Mouse (Mus musculus) hindbrain, embryonic 14.5 days (tissue): ENCODE measurements around the gene Hoxa5. TPM values are rescaled to one million over a fixed set of nuclear protein-coding genes. Genes with fewer than 3 reads are reported as not detected.
A peak's percentile ranks its signal among the peaks of the same experiment; 100 is the strongest.

Source experiments
- ATAC-seq: fragments of 200-750 bp; cut with Nextera tagmentation; 2 replicates; pipeline ENCODE4 v1.8.0; 2017; ENCODE audit warnings: moderate number of reproducible peaks, mild to moderate bottlenecking, moderate TSS enrichment, moderate library complexity; ENCODE audit not compliant: low FRiP score
- DNase-seq: peaks from one replicate; pipeline ENCODE4 v3.0.0-alpha.2; 2015; ENCODE audit warnings: low spot score
- H3K27ac ChIP-seq: fragments of 300-500 bp; sonication (generic); 2 replicates; pipeline ENCODE4 v1.5.1; 2014; ENCODE audit warnings: mild to moderate bottlenecking, moderate library complexity
- H3K27me3 ChIP-seq: fragments of 300-500 bp; sonication (generic); 2 replicates; pipeline ENCODE4 v1.6.1; 2014; ENCODE audit warnings: mild to moderate bottlenecking, low read length, mixed read lengths; ENCODE audit not compliant: control insufficient read depth, insufficient read depth
- H3K36me3 ChIP-seq: fragments of 300-500 bp; sonication (generic); replicated peaks from 2 replicates; pipeline ENCODE4 v1.6.1; 2014; ENCODE audit not compliant: control insufficient read depth, insufficient read depth
- H3K4me1 ChIP-seq: fragments of 300-500 bp; sonication (generic); replicated peaks from 2 replicates; pipeline ENCODE4 v1.6.1; 2014; ENCODE audit warnings: antibody characterized with exemption, low read length, mixed read lengths; ENCODE audit not compliant: control insufficient read depth, insufficient read depth
- H3K4me2 ChIP-seq: fragments of 300-500 bp; sonication (generic); replicated peaks from 2 replicates; pipeline ENCODE4 v1.6.1; 2014; ENCODE audit warnings: mild to moderate bottlenecking, moderate library complexity
- H3K4me3 ChIP-seq: fragments of 300-500 bp; sonication (generic); replicated peaks from 2 replicates; pipeline ENCODE4 v1.5.1; 2014; ENCODE audit warnings: mild to moderate bottlenecking, low read length
- H3K9ac ChIP-seq: fragments of 300-500 bp; sonication (generic); 2 replicates; pipeline ENCODE4 v1.6.1; 2014
- H3K9me3 ChIP-seq: fragments of 300-500 bp; sonication (generic); 2 replicates; pipeline ENCODE4 v1.6.1; 2016; ENCODE audit warnings: low read length; ENCODE audit not compliant: control insufficient read depth
- WGBS: fragments of 180-500 bp; shearing (Covaris S2); extraction: QIAGEN DNeasy Blood & Tissue Kit; methylation state at CpG from one replicate; pipeline ENCODE4 v1.1.7; 2014; 5-methylcytosine and 5-hydroxymethylcytosine counted together
- polyA plus RNA-seq: library from polyadenylated mRNA; unstranded; fragments of >200 nt; fragmentation: Nextera tagmentation; extraction: Ambion mirVana; gene quantifications from 2 replicates; pipeline ENCODE4 v1.2.1, GENCODE M21; 2014

Hoxa5 gene
- polyA plus RNA-seq, 1 experiment from 2014 or later = 180 TPM

- peak within 1 kb of the TSS; percentile 63 for H3K4me2 ChIP-seq
- peaks cover 100% of the 10 kb centered on the region for H3K27me3 ChIP-seq
- H3K9me3 ChIP-seq = no peaks in the 10 kb centered on the region
- 0 out of 2 replicates have a peak, but pooled peaks cover 4% of the 10 kb centered on the region for H3K4me1 ChIP-seq
- 1% methylated on average over 46 of the region's 46 CpGs for WGBS
- peak within 1 kb of the TSS; percentile 32 for H3K9ac ChIP-seq
- DNase-seq (peak; percentile 92), ATAC-seq (peak; percentile 67)
- H3K4me3 ChIP-seq = peak within 1 kb of the TSS; percentile 37
- no peaks in the 10 kb centered on the region for H3K36me3 ChIP-seq
- H3K27ac ChIP-seq = no peak within 1 kb of the TSS
Measured at GRCm38 (mm10) chr6:52221337-52221992, 17.1 kb upstream of the Hoxa5 start, which contains the start of gene Hoxa7. TSS of gene Hoxa7 (minus strand) at chr6:52221854.

GRCm38 (mm10) chr6:52220865-52221310 is 16.5 kb upstream of the Hoxa5 start:
- ATAC-seq (no peak), DNase-seq (no peak)
- Histone ChIP-seq H3K4me1 (0 out of 2 replicates have a peak, but pooled peaks cover 4% of the 10 kb centered on the region), H3K9me3 (no peaks in the 10 kb centered on the region), H3K4me2 (peak overlapping the region; percentile 63), H3K27ac (no peak overlapping the region), H3K27me3 (peaks cover 100% of the 10 kb centered on the region), H3K36me3 (no peaks in the 10 kb centered on the region), H3K4me3 (peak overlapping the region; percentile 37), H3K9ac (no peak overlapping the region)
- 4% methylated on average over 12 of the region's 12 CpGs for WGBS

- H3K9ac ChIP-seq = no peak overlapping the region
- H3K36me3 ChIP-seq = no peaks in the 10 kb centered on the region
- H3K27me3 ChIP-seq = peaks cover 100% of the 10 kb centered on the region
- H3K4me3 ChIP-seq = no peak overlapping the region
- WGBS = 15% methylated on average over 32 of the region's 32 CpGs
- no peaks in the 10 kb centered on the region for H3K9me3 ChIP-seq
- H3K4me2 ChIP-seq = no peak overlapping the region
- DNase-seq = no peak
- H3K4me1 ChIP-seq = 0 out of 2 replicates have a peak, but pooled peaks cover 4% of the 10 kb centered on the region
- no peak overlapping the region for H3K27ac ChIP-seq
- ATAC-seq = no peak
Measured at GRCm38 (mm10) chr6:52220003-52220864, 15.8 kb upstream of the Hoxa5 start.

GRCm38 (mm10) chr6:52219234-52219942 is 15.0 kb upstream of the Hoxa5 start:
- Histone ChIP-seq H3K36me3 (no peaks in the 10 kb centered on the region), H3K9ac (no peak overlapping the region), H3K4me2 (no peak overlapping the region), H3K9me3 (no peaks in the 10 kb centered on the region), H3K27me3 (peaks cover 100% of the 10 kb centered on the region), H3K27ac (no peak overlapping the region), H3K4me1 (0 out of 2 replicates have a peak, but pooled peaks cover 4% of the 10 kb centered on the region), H3K4me3 (no peak overlapping the region)
- no peak for ATAC-seq
- no peak for DNase-seq
- WGBS = 22% methylated on average over 9 of the region's 9 CpGs

- DNase-seq (no peak), ATAC-seq (no peak)
- Histone ChIP-seq H3K36me3 (no peaks in the 10 kb centered on the region), H3K4me3 (no peak overlapping the region), H3K4me2 (no peak overlapping the region), H3K27ac (no peak overlapping the region), H3K9me3 (no peaks in the 10 kb centered on the region), H3K27me3 (peaks cover 100% of the 10 kb centered on the region), H3K9ac (no peak overlapping the region), H3K4me1 (0 out of 2 replicates have a peak, but pooled peaks cover 4% of the 10 kb centered on the region)
- 7% methylated on average over 14 of the region's 14 CpGs for WGBS
Measured at GRCm38 (mm10) chr6:52218643-52219215, 14.3 kb upstream of the Hoxa5 start.

- 5% methylated on average over 23 of the region's 23 CpGs for WGBS
- Histone ChIP-seq H3K4me2 (peak overlapping the region; percentile 33; the same call in 1 of the 2 replicates), H3K27me3 (peaks cover 100% of the 10 kb centered on the region), H3K36me3 (no peaks in the 10 kb centered on the region), H3K27ac (no peak overlapping the region), H3K9me3 (no peaks in the 10 kb centered on the region), H3K4me3 (peak overlapping the region; percentile 22; the same call in 1 of the 2 replicates), H3K9ac (no peak overlapping the region), H3K4me1 (0 out of 2 replicates have a peak, but pooled peaks cover 4% of the 10 kb centered on the region)
- ATAC-seq = no peak
- DNase-seq = no peak
Measured at GRCm38 (mm10) chr6:52217895-52218642, 13.7 kb upstream of the Hoxa5 start.

- Histone ChIP-seq H3K4me2 (peak overlapping the region; percentile 33), H3K9me3 (no peaks in the 10 kb centered on the region), H3K4me1 (0 out of 2 replicates have a peak, but pooled peaks cover 4% of the 10 kb centered on the region), H3K36me3 (no peaks in the 10 kb centered on the region), H3K9ac (no peak overlapping the region), H3K27me3 (peaks cover 100% of the 10 kb centered on the region), H3K4me3 (peak overlapping the region; percentile 22), H3K27ac (no peak overlapping the region)
- ATAC-seq (no peak), DNase-seq (no peak)
- under 1% methylated on average over 25 of the region's 25 CpGs for WGBS
Measured at GRCm38 (mm10) chr6:52217459-52217768, 13.0 kb upstream of the Hoxa5 start.

- no peaks in the 10 kb centered on the region for H3K9me3 ChIP-seq
- no peak overlapping the region for H3K9ac ChIP-seq
- ATAC-seq = no peak
- peak overlapping the region; percentile 22 for H3K4me3 ChIP-seq
- H3K27me3 ChIP-seq = peaks cover 100% of the 10 kb centered on the region
- no peaks in the 10 kb centered on the region for H3K36me3 ChIP-seq
- peak overlapping the region; percentile 33 for H3K4me2 ChIP-seq
- no peak overlapping the region for H3K27ac ChIP-seq
- H3K4me1 ChIP-seq = 0 out of 2 replicates have a peak, but pooled peaks cover 4% of the 10 kb centered on the region
- WGBS = 2% methylated on average over 60 of the region's 60 CpGs
- no peak for DNase-seq
Measured at GRCm38 (mm10) chr6:52216691-52217458, 12.5 kb upstream of the Hoxa5 start.
